Comparison of ENCODE assay signal across 9 mouse cellular contexts in genomic region chrX:99593872-99594487, GRCm38 (mm10).
DNase-seq lines count a peak whose midpoint lies in the region; ATAC-seq lines count a peak whose summit lies in the region.
"Had no signal": no experiment of that assay in that cellular context is flagged by ENCODE, and none has a peak within 500 bp of the region (broad histone marks: within the 10 kb centered on the region; RNA-seq: fewer than 3 reads in every experiment).

No protein-coding gene starts in this region.

- H3K9me3 ChIP-seq in forebrain, embryonic 11.5 days (ENCODE audit: control insufficient read depth, low read length): no peaks in the 10 kb centered on the region
- no peaks in the 10 kb centered on the region for H3K9me3 ChIP-seq in forebrain, embryonic 15.5 days
- no peaks in the 10 kb centered on the region for H3K9me3 ChIP-seq in midbrain, embryonic 11.5 days (ENCODE audit: control insufficient read depth, low read length)
- H3K9me3 ChIP-seq in midbrain, embryonic 16.5 days (replicated peaks; ENCODE audit: control insufficient read depth, low read length, poor library complexity, severe bottlenecking): no peaks in the 10 kb centered on the region

- H3K27ac ChIP-seq in forebrain, embryonic 11.5 days (ENCODE audit: low read depth, low read length): no peak overlapping the region
- no peak overlapping the region for H3K27ac ChIP-seq in forebrain, embryonic 15.5 days (replicated peaks)
- H3K27ac ChIP-seq in midbrain, embryonic 11.5 days (ENCODE audit: low read depth, low read length): no peak overlapping the region
- H3K27ac ChIP-seq in midbrain, embryonic 16.5 days (ENCODE audit: low read length): no peak overlapping the region
- H3K27ac ChIP-seq: left cerebral cortex, adult 2 months had no signal

- DNase-seq in forebrain, embryonic 11.5 days (ENCODE audit: low spot score): peak; percentile 77
- no peak for DNase-seq in midbrain, embryonic 11.5 days (ENCODE audit: low spot score, missing footprints)
- no peak for DNase-seq in natural killer cell, adult 2 months (ENCODE audit: low spot score in 2 of 2)
- DNase-seq in frontal cortex, postnatal 10 days (ENCODE audit: low spot score in 2 of 2): no peak

- ATAC-seq in forebrain, embryonic 11.5 days (replicated peaks; ENCODE audit: low FRiP score): peak; percentile 83
- ATAC-seq in forebrain, embryonic 15.5 days (replicated peaks): no peak; the same call in 1 of the 2 replicates
- peak; percentile 86 for ATAC-seq in midbrain, embryonic 11.5 days (ENCODE audit: low FRiP score)
- ATAC-seq in midbrain, embryonic 16.5 days: no peak
- ATAC-seq in common myeloid progenitor, adult 5-6 weeks (replicated peaks; ENCODE audit: low read depth, poor library complexity, severe bottlenecking): peak; percentile 68
- ATAC-seq in megakaryocyte progenitor cell, adult 5-6 weeks (replicated peaks; ENCODE audit: poor library complexity): peak; percentile 67

- H3K36me3 ChIP-seq in forebrain, embryonic 11.5 days (ENCODE audit: control insufficient read depth, insufficient read depth, low read length): no peaks in the 10 kb centered on the region
- H3K36me3 ChIP-seq in forebrain, embryonic 15.5 days: no peaks in the 10 kb centered on the region
- no peaks in the 10 kb centered on the region for H3K36me3 ChIP-seq in midbrain, embryonic 11.5 days (ENCODE audit: control insufficient read depth, insufficient read depth, low read length)
- no peaks in the 10 kb centered on the region for H3K36me3 ChIP-seq in midbrain, embryonic 16.5 days (ENCODE audit: control insufficient read depth, insufficient read depth, low read length)

- no peak overlapping the region for H3K4me2 ChIP-seq in forebrain, embryonic 11.5 days (ENCODE audit: low read depth, low read length, severe bottlenecking)
- no peak overlapping the region for H3K4me2 ChIP-seq in forebrain, embryonic 15.5 days (replicated peaks)
- no peak overlapping the region for H3K4me2 ChIP-seq in midbrain, embryonic 11.5 days
- no peak overlapping the region for H3K4me2 ChIP-seq in midbrain, embryonic 16.5 days (ENCODE audit: low read length)

- H3K4me3 ChIP-seq in forebrain, embryonic 11.5 days (ENCODE audit: low read depth, low read length): no peak overlapping the region
- no peak overlapping the region for H3K4me3 ChIP-seq in forebrain, embryonic 15.5 days
- no peak overlapping the region for H3K4me3 ChIP-seq in midbrain, embryonic 11.5 days (ENCODE audit: low read depth, low read length)
- no peak overlapping the region for H3K4me3 ChIP-seq in midbrain, embryonic 16.5 days (ENCODE audit: low read depth, low read length)
- H3K4me3 ChIP-seq: left cerebral cortex, adult 2 months had no signal

- no peak overlapping the region for H3K9ac ChIP-seq in forebrain, embryonic 11.5 days (ENCODE audit: low read length)
- no peak overlapping the region for H3K9ac ChIP-seq in forebrain, embryonic 15.5 days (replicated peaks)
- no peak overlapping the region for H3K9ac ChIP-seq in midbrain, embryonic 11.5 days (ENCODE audit: low read length)
- no peak overlapping the region for H3K9ac ChIP-seq in midbrain, embryonic 16.5 days (ENCODE audit: low read depth, low read length)

- 26% methylated on average over 18 of the region's 28 CpGs for WGBS in forebrain, embryonic 11.5 days
- WGBS in forebrain, embryonic 15.5 days: 28% methylated on average over 21 of the region's 28 CpGs
- WGBS in midbrain, embryonic 11.5 days: 24% methylated on average over 20 of the region's 28 CpGs
- 18% methylated on average over 16 of the region's 28 CpGs for WGBS in midbrain, embryonic 16.5 days

- H3K27me3 ChIP-seq in forebrain, embryonic 11.5 days (ENCODE audit: control insufficient read depth, insufficient read depth, low read length): peaks cover 16% of the 10 kb centered on the region
- H3K27me3 ChIP-seq in forebrain, embryonic 15.5 days: peaks cover 2% of the 10 kb centered on the region; the same call in 1 of the 2 replicates
- peaks cover 24% of the 10 kb centered on the region for H3K27me3 ChIP-seq in midbrain, embryonic 11.5 days (ENCODE audit: control insufficient read depth, insufficient read depth, low read length)
- peaks cover 12% of the 10 kb centered on the region for H3K27me3 ChIP-seq in midbrain, embryonic 16.5 days (ENCODE audit: control insufficient read depth, insufficient read depth, low read depth, low read length)

- no peaks in the 10 kb centered on the region for H3K4me1 ChIP-seq in forebrain, embryonic 11.5 days (replicated peaks; ENCODE audit: control insufficient read depth, insufficient read depth, low read length)
- H3K4me1 ChIP-seq in forebrain, embryonic 15.5 days: 0 out of 2 replicates have a peak, but pooled peaks cover 10% of the 10 kb centered on the region
- peaks cover 6% of the 10 kb centered on the region; the same call in 1 of the 2 replicates for H3K4me1 ChIP-seq in midbrain, embryonic 11.5 days (ENCODE audit: control insufficient read depth, insufficient read depth, low read length)
- H3K4me1 ChIP-seq in midbrain, embryonic 16.5 days (ENCODE audit: control insufficient read depth, insufficient read depth, low read length): no peaks in the 10 kb centered on the region

Comparison
In these comparisons a context has a peak if more than half of its experiments do, and no peak if none do; other contexts are left out.
1. ATAC-seq: peak in forebrain, embryonic 11.5 days (single experiment), midbrain, embryonic 11.5 days (single experiment), common myeloid progenitor, adult 5-6 weeks (single experiment) and megakaryocyte progenitor cell, adult 5-6 weeks (single experiment); none in forebrain, embryonic 15.5 days (single experiment) and midbrain, embryonic 16.5 days (single experiment).